Mouse (Mus musculus): ENCODE data around the gene Trhr2. TPM values are rescaled to one million over a fixed set of nuclear protein-coding genes. Genes with fewer than 3 reads are reported as not detected.
A peak's percentile ranks its signal among the peaks of the same experiment; 100 is the strongest.

The Trhr2 gene
- total and polyA plus RNA-seq, 2 experiments from 2014 or later, result not detected

DNA sequence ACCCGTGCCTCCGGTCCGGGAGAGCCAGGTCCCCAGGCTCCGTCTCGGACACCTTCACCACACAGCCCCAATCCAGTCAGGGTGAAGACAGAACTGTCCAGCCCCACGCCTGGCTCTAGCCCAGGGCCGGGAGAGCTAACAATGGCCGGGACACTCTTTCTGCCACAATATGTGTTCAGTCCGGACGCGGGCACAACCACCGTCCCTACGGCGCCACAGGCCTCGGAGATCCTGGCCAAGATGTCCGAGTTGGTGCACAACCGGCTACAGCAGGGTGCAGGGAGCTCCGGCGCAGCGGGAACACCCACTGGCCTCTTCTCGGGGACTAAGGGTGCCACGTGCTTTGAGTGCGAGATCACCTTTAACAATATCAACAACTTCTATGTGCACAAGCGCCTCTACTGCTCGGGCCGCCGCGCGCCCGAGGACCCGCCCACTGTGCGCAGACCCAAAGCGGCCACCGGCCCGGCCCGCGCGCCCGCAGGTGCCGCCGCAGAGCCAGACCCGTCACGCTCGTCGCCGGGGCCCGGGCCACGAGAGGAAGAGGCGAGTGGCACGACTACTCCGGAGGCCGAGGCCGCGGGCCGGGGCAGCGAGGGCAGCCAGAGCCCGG lies 24.8 kb downstream of the Trhr2 start:
- DNase-seq (ENCODE audit: low spot score) (no peak), ATAC-seq (ENCODE audit: insufficient read depth, low read depth) (no peak)
- Histone ChIP-seq H3K36me3 (replicated peaks; ENCODE audit: control insufficient read depth, insufficient read depth, low read length) (peaks cover 59% of the 10 kb centered on the region), H3K4me3 (ENCODE audit: low read depth, low read length) (0 out of 2 replicates have a peak overlapping the region, but pooled peaks have one; percentile 7), H3K4me1 (ENCODE audit: control insufficient read depth, insufficient read depth) (peaks cover 6% of the 10 kb centered on the region), H3K9ac (replicated peaks; ENCODE audit: low read depth, low read length) (no peak overlapping the region), H3K9me3 (replicated peaks; ENCODE audit: control insufficient read depth, low read length) (no peaks in the 10 kb centered on the region), H3K27ac (ENCODE audit: low read depth) (no peak overlapping the region), H3K27me3 (ENCODE audit: control insufficient read depth, insufficient read depth, low read length) (no peaks in the 10 kb centered on the region), H3K4me2 (ENCODE audit: low read depth, low read length) (peak overlapping the region; percentile 40)
- no peak for TF ChIP-seq CTCF (IDR thresholded peaks at IDR 0.05; ENCODE audit: low read depth)
- TF ChIP-seq EP300 (IDR thresholded peaks at IDR 0.05; ENCODE audit: low read depth), result no peak
- WGBS, result 74% methylated on average over 45 of the region's 57 CpGs

DNA sequence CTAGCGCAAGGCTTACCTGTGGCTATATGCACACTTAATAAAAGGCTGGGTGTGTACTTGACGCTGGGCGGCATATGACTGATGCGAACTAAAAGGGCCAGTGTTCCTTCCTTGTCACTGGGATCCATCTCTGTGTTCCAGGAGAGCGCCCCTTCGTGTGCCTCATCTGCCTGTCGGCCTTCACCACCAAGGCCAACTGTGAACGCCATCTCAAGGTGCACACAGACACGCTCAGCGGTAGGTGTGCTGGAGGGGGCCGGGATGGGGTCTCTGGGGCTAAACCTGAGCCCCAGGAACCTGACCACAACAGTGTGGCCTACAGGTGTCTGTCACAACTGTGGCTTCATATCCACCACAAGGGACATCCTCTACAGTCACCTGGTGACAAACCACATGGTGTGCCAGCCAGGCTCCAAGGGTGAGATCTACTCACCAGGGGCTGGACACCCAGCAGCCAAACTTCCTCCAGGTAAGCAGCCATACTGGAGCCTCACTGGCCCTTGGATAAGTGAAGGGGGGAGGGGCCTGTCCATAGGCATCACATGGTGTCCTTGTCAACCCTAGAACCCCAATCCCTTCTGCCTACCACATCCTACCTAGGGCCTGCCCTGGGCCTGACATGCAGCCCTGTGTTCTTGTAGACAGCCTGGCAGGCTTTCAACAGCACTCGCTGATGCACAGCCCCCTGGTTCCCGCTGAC lies 25.6 kb downstream of the Trhr2 start:
- Histone ChIP-seq H3K36me3 (replicated peaks; ENCODE audit: control insufficient read depth, insufficient read depth, low read length) (peaks cover 59% of the 10 kb centered on the region), H3K27ac (ENCODE audit: low read depth) (no peak overlapping the region), H3K4me1 (ENCODE audit: control insufficient read depth, insufficient read depth) (peaks cover 15% of the 10 kb centered on the region), H3K4me3 (ENCODE audit: low read depth, low read length) (no peak overlapping the region), H3K4me2 (ENCODE audit: low read depth, low read length) (no peak overlapping the region), H3K9me3 (replicated peaks; ENCODE audit: control insufficient read depth, low read length) (no peaks in the 10 kb centered on the region), H3K27me3 (ENCODE audit: control insufficient read depth, insufficient read depth, low read length) (no peaks in the 10 kb centered on the region), H3K9ac (replicated peaks; ENCODE audit: low read depth, low read length) (no peak overlapping the region)
- no peak for ATAC-seq (ENCODE audit: insufficient read depth, low read depth)
- WGBS, result 94% methylated on average over 13 of the region's 13 CpGs
- TF ChIP-seq EP300 (IDR thresholded peaks at IDR 0.05; ENCODE audit: low read depth), result no peak
- no peak for TF ChIP-seq CTCF (IDR thresholded peaks at IDR 0.05; ENCODE audit: low read depth)
- DNase-seq (ENCODE audit: low spot score), result no peak

DNA sequence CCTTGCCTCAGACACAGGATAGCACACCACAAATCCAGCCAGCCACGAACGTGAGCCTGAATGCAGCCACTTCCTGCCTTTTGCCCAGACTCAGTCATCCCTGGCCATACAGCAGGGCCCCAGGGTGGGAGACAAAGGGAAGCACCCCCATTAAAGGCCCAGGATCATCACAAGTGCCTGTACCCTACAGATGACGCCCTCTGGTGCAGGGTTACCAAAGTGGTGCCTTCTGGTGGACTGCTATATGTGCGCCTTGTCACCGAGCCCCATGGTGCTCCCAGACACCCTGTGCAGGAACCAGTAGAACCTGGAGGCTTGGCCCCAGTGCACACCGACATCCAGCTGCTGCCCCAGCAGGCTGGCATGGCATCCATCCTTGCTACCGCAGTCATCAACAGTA lies 27.0 kb downstream of the Trhr2 start:
- Histone ChIP-seq H3K27ac (ENCODE audit: low read depth) (no peak overlapping the region), H3K36me3 (replicated peaks; ENCODE audit: control insufficient read depth, insufficient read depth, low read length) (peaks cover 58% of the 10 kb centered on the region), H3K27me3 (ENCODE audit: control insufficient read depth, insufficient read depth, low read length) (no peaks in the 10 kb centered on the region), H3K4me3 (ENCODE audit: low read depth, low read length) (no peak overlapping the region), H3K9ac (replicated peaks; ENCODE audit: low read depth, low read length) (no peak overlapping the region), H3K4me2 (ENCODE audit: low read depth, low read length) (no peak overlapping the region), H3K9me3 (replicated peaks; ENCODE audit: control insufficient read depth, low read length) (no peaks in the 10 kb centered on the region), H3K4me1 (ENCODE audit: control insufficient read depth, insufficient read depth) (peaks cover 21% of the 10 kb centered on the region)
- no peak for TF ChIP-seq CTCF (IDR thresholded peaks at IDR 0.05; ENCODE audit: low read depth)
- no peak for TF ChIP-seq EP300 (IDR thresholded peaks at IDR 0.05; ENCODE audit: low read depth)
- 89% methylated on average over 7 of the region's 7 CpGs for WGBS
- ATAC-seq (ENCODE audit: insufficient read depth, low read depth), result no peak
- DNase-seq (ENCODE audit: low spot score), result no peak

- ATAC-seq (ENCODE audit: insufficient read depth, low read depth) (peak; percentile 40), DNase-seq (ENCODE audit: low spot score) (peak; percentile 67)
- WGBS, result 71% methylated on average over 6 of the region's 6 CpGs
- Histone ChIP-seq H3K9me3 (replicated peaks; ENCODE audit: control insufficient read depth, low read length) (no peaks in the 10 kb centered on the region), H3K27me3 (ENCODE audit: control insufficient read depth, insufficient read depth, low read length) (no peaks in the 10 kb centered on the region), H3K4me2 (ENCODE audit: low read depth, low read length) (no peak overlapping the region), H3K36me3 (replicated peaks; ENCODE audit: control insufficient read depth, insufficient read depth, low read length) (peaks cover 52% of the 10 kb centered on the region), H3K27ac (ENCODE audit: low read depth) (no peak overlapping the region), H3K4me3 (ENCODE audit: low read depth, low read length) (no peak overlapping the region), H3K4me1 (ENCODE audit: control insufficient read depth, insufficient read depth) (peaks cover 21% of the 10 kb centered on the region), H3K9ac (replicated peaks; ENCODE audit: low read depth, low read length) (no peak overlapping the region)
- TF ChIP-seq CTCF (IDR thresholded peaks at IDR 0.05; ENCODE audit: low read depth) (peak; percentile 91), EP300 (IDR thresholded peaks at IDR 0.05; ENCODE audit: low read depth) (no peak)
These were observed 27.6 kb downstream of the Trhr2 start for GRCm38 (mm10) chr8:122332753-122333506.

DNA sequence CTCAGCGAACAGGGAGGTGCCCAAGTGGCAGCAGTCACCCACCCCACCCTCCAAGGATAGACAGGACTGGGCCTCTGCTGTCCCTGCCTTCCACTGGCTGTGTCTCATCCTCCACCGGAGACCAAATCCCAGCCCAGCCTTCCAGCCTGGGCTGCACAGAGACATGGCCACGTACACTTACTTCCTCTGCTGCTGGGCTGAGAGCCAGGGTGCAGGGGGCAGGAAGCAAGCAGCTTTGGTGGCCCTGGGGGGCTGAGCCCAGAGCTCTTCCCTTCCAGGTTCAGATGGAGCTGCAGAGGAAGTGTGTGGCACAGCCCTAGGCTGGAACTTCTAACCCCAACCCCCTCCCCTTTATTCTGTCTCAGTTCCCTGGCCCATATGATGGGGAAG lies 29.4 kb downstream of the Trhr2 start:
- no peak for TF ChIP-seq CTCF (IDR thresholded peaks at IDR 0.05; ENCODE audit: low read depth)
- TF ChIP-seq EP300 (IDR thresholded peaks at IDR 0.05; ENCODE audit: low read depth), result no peak
- H3K4me1 ChIP-seq (ENCODE audit: control insufficient read depth, insufficient read depth), result peaks cover 21% of the 10 kb centered on the region
- 43% methylated on average over 3 of the region's 3 CpGs for WGBS
- peak; percentile 30 for ATAC-seq (ENCODE audit: insufficient read depth, low read depth)
- no peak overlapping the region for H3K4me3 ChIP-seq (ENCODE audit: low read depth, low read length)
- no peaks in the 10 kb centered on the region for H3K27me3 ChIP-seq (ENCODE audit: control insufficient read depth, insufficient read depth, low read length)
- H3K9ac ChIP-seq (replicated peaks; ENCODE audit: low read depth, low read length), result no peak overlapping the region
- no peaks in the 10 kb centered on the region for H3K9me3 ChIP-seq (replicated peaks; ENCODE audit: control insufficient read depth, low read length)
- H3K4me2 ChIP-seq (ENCODE audit: low read depth, low read length), result no peak overlapping the region
- peaks cover 34% of the 10 kb centered on the region for H3K36me3 ChIP-seq (replicated peaks; ENCODE audit: control insufficient read depth, insufficient read depth, low read length)
- H3K27ac ChIP-seq (ENCODE audit: low read depth), result peak overlapping the region; percentile 62
- DNase-seq (ENCODE audit: low spot score), result peak; percentile 47
